Mouse (Mus musculus): ENCODE measurements around the gene Mdm4. TPM values are rescaled to one million over a fixed set of nuclear protein-coding genes. Genes with fewer than 3 reads are reported as not detected.
A peak's percentile ranks its signal among the peaks of the same experiment; 100 is the strongest.

Gene Mdm4
- polyA plus RNA-seq, 1 experiment from 2014 or later = 31.9 TPM

DNA sequence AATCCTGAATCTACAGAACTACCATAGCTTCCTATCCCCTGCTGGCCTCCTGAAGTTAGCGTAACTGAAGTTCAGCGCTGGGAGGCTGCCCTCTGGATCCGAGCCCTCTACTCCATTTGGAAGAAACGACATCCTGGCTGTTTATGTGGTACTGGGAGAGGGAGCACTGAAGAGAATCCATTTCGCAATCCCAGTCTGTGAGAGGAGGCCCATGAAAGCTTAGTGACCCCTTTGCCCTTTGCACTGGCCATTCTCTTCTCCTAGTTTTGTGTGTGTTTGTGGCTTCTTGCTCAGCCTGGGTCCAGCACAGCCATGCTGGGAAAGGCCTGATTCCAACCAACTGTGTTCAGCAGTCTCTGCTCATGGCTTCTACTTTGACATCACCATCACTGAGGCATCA is 73.6 kb downstream of the Mdm4 start:
- Histone ChIP-seq H3K36me3 (no peaks in the 10 kb centered on the region), H3K27ac (no peak overlapping the region), H3K4me1 (replicated peaks) (peaks cover 1% of the 10 kb centered on the region; the same call in 1 of the 2 replicates), H3K9me3 (no peaks in the 10 kb centered on the region), H3K4me3 (no peak overlapping the region), H3K27me3 (ENCODE audit: insufficient read depth, poor library complexity, severe bottlenecking) (no peaks in the 10 kb centered on the region)
- WGBS = 85% methylated on average over 5 of the region's 5 CpGs
- no peak for DNase-seq (ENCODE audit: low spot score)

DNA sequence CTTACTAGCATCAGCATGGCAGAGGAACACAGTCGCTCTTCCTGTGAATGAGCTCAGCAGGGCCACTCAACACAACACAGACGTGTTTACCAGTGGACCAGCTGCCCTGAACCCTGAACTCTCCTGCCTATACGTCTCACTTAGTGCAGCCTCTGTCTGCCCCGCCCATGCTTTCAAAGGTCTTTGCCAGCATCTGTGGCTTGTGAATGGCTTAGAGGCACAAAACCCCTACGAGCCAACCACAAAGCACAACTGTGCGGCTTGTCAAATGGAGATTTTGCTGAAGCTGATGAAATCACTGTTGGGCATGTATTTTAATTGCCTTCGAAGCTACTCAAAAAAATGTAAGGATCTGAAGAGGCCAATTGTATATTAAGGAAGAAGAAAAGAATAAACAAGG is 82.5 kb downstream of the Mdm4 start:
- H3K27ac ChIP-seq = no peak overlapping the region
- no peak overlapping the region for H3K4me3 ChIP-seq
- H3K9me3 ChIP-seq = no peaks in the 10 kb centered on the region
- H3K27me3 ChIP-seq (ENCODE audit: insufficient read depth, poor library complexity, severe bottlenecking) = no peaks in the 10 kb centered on the region
- no peak for DNase-seq (ENCODE audit: low spot score)
- H3K4me1 ChIP-seq (replicated peaks) = peaks cover 18% of the 10 kb centered on the region
- 48% methylated on average over 7 of the region's 7 CpGs for WGBS
- no peaks in the 10 kb centered on the region for H3K36me3 ChIP-seq

DNA sequence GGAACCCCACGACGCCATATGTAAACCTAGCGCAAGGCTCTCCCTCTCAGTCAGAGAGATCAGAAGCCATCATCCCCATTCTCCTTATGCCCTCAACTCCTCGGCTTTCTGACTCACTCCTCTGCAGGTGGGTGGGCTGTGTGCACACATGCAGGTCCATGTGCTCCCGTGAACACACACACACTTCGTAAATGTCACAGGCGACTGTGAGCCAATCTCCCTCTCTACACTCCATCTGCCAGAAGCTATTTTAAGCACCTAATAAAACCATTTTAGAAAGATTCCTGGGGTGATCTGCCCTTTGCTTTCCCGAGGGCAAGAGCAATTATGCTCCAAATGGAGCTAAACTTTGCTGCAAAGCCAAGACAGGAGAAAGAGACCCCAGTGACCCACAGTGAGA is 84.5 kb downstream of the Mdm4 start:
- no peaks in the 10 kb centered on the region for H3K9me3 ChIP-seq
- no peak for DNase-seq (ENCODE audit: low spot score)
- no peak overlapping the region for H3K27ac ChIP-seq
- 74% methylated on average over 8 of the region's 8 CpGs for WGBS
- no peaks in the 10 kb centered on the region for H3K27me3 ChIP-seq (ENCODE audit: insufficient read depth, poor library complexity, severe bottlenecking)
- peaks cover 14% of the 10 kb centered on the region for H3K4me1 ChIP-seq (replicated peaks)
- H3K4me3 ChIP-seq = no peak overlapping the region
- no peaks in the 10 kb centered on the region for H3K36me3 ChIP-seq

DNA sequence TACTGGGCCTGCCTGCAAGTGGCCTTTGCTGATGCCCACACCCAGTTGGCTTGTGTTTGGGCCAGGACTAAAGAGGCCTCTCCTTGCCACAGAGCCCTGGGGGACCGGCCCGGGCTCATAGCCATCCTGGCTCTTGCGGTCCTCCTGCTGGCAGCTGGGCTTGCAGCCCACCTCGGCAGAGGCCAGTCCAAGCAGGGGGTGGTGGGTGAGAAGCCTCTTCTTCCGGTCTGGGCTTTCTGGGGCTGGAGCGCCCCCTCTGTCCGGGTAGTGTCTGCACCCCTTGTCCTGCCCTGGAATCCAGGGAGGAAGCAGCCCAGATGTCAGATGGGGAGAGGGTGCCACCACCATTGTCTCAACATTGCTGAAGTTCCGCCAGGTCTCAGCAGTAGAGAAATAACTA is 91.4 kb downstream of the Mdm4 start:
- no peaks in the 10 kb centered on the region for H3K9me3 ChIP-seq
- peaks cover 15% of the 10 kb centered on the region for H3K4me1 ChIP-seq (replicated peaks)
- DNase-seq (ENCODE audit: low spot score) = no peak
- WGBS = 82% methylated on average over 8 of the region's 8 CpGs
- H3K27me3 ChIP-seq (ENCODE audit: insufficient read depth, poor library complexity, severe bottlenecking) = no peaks in the 10 kb centered on the region
- no peak overlapping the region for H3K27ac ChIP-seq
- no peak overlapping the region for H3K4me3 ChIP-seq
- H3K36me3 ChIP-seq = peaks cover 14% of the 10 kb centered on the region

DNA sequence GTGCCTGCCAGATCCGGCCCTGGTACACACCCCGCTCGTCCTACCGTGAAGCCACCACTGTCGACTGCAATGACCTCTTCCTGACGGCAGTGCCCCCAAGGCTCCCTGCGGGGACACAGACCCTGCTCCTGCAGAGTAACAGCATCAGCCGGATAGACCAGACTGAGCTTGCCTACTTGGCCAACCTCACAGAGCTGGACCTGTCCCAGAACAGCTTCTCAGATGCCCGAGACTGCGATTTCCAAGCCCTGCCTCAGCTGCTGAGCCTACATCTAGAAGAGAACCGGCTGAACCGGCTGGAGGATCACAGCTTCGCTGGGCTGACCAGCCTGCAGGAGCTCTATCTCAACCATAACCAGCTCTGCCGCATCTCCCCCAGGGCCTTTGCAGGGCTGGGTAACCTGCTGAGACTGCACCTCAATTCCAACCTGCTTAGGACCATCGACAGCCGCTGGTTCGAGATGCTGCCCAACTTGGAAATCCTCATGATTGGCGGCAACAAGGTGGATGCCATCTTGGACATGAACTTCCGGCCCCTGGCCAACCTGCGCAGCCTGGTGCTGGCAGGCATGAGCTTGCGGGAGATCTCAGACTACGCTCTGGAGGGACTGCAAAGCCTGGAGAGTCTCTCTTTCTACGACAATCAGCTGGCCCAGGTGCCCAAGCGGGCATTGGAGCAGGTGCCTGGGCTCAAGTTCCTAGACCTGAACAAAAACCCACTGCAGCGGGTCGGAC is 92.9 kb downstream of the Mdm4 start:
- no peaks in the 10 kb centered on the region for H3K27me3 ChIP-seq (ENCODE audit: insufficient read depth, poor library complexity, severe bottlenecking)
- WGBS = 83% methylated on average over 26 of the region's 26 CpGs
- H3K4me1 ChIP-seq (replicated peaks) = peaks cover 15% of the 10 kb centered on the region
- peaks cover 14% of the 10 kb centered on the region for H3K36me3 ChIP-seq
- no peak overlapping the region for H3K4me3 ChIP-seq
- H3K27ac ChIP-seq = no peak overlapping the region
- H3K9me3 ChIP-seq = no peaks in the 10 kb centered on the region
- no peak for DNase-seq (ENCODE audit: low spot score)

DNA sequence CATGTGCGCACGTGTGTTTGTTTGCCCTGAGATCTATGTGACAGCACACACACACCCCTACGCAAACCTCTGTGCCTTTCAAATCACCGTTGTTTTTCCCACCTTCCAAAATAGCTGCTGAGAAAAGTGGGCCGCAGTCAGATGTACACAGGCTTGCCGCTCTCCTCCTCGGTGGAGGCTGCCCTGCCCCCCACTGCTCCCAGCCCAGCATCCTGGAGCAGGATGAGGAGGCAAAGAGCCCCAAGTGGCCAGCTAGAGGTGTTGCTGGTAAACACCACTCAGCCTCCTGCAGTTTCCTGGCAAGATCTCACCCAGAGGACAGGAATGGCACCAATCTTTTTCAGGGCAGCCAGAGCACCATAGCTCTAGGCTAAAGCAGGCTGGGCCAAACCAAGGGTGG is 95.5 kb downstream of the Mdm4 start:
- peak; percentile 47 for DNase-seq (ENCODE audit: low spot score)
- Histone ChIP-seq H3K4me3 (no peak overlapping the region), H3K9me3 (no peaks in the 10 kb centered on the region), H3K36me3 (peaks cover 14% of the 10 kb centered on the region), H3K27ac (no peak overlapping the region), H3K4me1 (replicated peaks) (peaks cover 19% of the 10 kb centered on the region), H3K27me3 (ENCODE audit: insufficient read depth, poor library complexity, severe bottlenecking) (no peaks in the 10 kb centered on the region)
- 40% methylated on average over 7 of the region's 7 CpGs for WGBS

DNA sequence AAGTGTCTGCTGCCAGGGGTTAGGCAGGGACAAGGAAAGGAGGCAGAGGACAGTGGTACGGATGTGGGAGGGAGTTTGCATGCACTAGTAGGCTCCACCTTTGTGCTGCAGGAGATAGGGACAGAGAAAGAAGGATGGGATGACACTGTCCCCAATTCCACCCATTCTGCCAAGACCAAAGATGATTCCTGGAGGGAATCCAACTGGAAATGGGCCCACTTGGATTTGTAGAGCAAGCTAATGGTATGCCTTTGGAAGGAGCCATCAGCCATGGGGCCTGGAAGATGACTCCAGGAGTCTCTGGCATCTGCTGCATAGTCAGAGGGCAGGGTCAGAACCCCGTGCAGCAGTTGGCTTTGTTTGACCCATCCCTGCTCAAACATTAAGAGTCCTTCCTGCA is 97.9 kb downstream of the Mdm4 start:
- DNase-seq (ENCODE audit: low spot score) = no peak
- H3K27me3 ChIP-seq (ENCODE audit: insufficient read depth, poor library complexity, severe bottlenecking) = peaks cover 3% of the 10 kb centered on the region; the same call in 1 of the 2 replicates
- H3K36me3 ChIP-seq = peaks cover 1% of the 10 kb centered on the region; the same call in 1 of the 2 replicates
- no peaks in the 10 kb centered on the region for H3K9me3 ChIP-seq
- H3K4me3 ChIP-seq = no peak overlapping the region
- peak overlapping the region; percentile 41; the same call in 1 of the 2 replicates for H3K27ac ChIP-seq
- H3K4me1 ChIP-seq (replicated peaks) = peaks cover 28% of the 10 kb centered on the region
- WGBS = 76% methylated on average over 2 of the region's 2 CpGs

DNA sequence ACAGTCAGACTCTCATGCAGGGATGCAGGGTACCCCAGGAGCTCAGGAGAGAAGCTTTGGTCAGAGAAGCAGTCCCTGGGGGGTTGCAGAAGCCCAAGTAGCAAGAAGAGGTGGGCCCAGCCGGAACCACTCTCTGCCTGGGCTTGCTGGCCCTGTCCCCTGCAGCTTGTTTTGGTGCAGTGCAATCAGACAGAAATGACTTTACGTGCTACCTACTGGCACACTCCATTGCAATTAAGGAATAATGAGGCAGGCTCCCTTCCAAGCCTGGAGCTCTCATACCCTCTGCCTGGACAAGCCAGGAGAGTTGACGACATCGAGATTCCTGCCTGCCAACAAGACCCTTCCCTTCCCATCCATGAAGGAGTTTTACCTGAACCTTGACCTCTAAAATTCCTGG is 100.1 kb downstream of the Mdm4 start:
- WGBS = 78% methylated on average over 4 of the region's 4 CpGs
- Histone ChIP-seq H3K27ac (no peak overlapping the region), H3K9me3 (no peaks in the 10 kb centered on the region), H3K4me3 (no peak overlapping the region), H3K36me3 (no peaks in the 10 kb centered on the region), H3K4me1 (replicated peaks) (peaks cover 28% of the 10 kb centered on the region), H3K27me3 (ENCODE audit: insufficient read depth, poor library complexity, severe bottlenecking) (peaks cover 3% of the 10 kb centered on the region; the same call in 1 of the 2 replicates)
- DNase-seq (ENCODE audit: low spot score) = no peak

DNA sequence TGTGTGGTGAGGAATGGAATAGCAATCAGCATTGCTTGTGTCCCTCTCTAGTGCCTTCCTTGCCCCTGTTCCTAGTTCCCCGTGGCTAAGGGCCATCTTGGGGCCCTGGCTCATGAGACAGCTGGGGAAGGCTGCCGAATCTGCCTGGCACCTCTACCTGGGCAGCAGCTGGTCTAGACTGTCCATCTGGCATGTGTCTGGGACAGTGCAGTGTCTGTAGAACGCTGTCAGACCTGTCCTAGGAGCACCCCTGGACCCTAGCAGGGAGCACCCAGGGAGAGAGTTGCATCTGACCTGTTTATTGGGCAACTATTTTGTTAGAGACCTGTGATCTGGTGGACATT is 101.5 kb downstream of the Mdm4 start:
- H3K36me3 ChIP-seq = no peaks in the 10 kb centered on the region
- no peaks in the 10 kb centered on the region for H3K9me3 ChIP-seq
- H3K4me3 ChIP-seq = no peak overlapping the region
- peak overlapping the region; percentile 67; the same call in 1 of the 2 replicates for H3K27ac ChIP-seq
- H3K4me1 ChIP-seq (replicated peaks) = peaks cover 17% of the 10 kb centered on the region
- 68% methylated on average over 3 of the region's 3 CpGs for WGBS
- H3K27me3 ChIP-seq (ENCODE audit: insufficient read depth, poor library complexity, severe bottlenecking) = peaks cover 3% of the 10 kb centered on the region; the same call in 1 of the 2 replicates
- no peak for DNase-seq (ENCODE audit: low spot score)

DNA sequence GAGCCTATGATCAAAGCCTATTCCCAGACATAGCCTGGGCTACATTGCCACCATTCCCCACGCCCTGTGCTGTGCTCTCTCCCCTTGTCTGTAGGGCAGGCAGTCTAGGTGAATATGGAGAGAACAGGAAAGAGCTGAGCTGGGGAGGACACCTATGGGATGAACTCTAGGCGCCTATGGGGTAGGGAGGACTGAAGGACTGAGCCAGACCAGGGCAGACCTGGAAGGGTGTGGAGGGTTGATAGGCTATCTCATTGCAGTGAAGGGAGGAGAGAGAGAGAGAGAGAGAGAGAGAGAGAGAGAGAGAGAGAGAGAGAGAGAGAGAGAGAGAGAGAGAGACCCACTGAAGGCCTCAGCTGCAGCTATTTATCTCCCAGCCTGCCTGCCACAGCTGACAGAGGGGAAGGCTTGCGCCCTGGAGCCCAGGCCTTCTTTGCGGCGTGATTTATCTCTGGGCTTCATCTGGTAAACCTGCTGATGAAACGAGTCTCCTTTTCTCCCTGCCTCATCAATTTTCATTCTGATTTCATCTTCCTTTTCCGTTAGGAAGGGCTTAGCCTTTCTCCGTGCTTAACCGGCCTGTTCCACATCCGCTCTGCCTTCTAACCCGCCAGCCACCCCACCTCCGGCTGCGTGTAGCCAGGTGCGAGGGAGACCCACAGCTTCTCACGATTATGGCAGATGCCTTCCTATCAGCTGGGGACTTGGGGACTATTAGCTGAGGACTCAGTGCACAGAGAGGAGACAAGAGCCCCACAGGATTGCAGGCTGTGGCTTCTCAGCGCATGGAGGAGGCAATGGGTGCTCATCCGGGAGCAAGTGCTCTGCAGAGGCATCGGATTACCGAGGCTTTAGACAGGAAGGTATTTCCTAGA is 102.1 kb downstream of the Mdm4 start:
- Histone ChIP-seq H3K36me3 (no peaks in the 10 kb centered on the region), H3K27ac (peak overlapping the region; percentile 67)
- no peak for DNase-seq (ENCODE audit: low spot score)

DNA sequence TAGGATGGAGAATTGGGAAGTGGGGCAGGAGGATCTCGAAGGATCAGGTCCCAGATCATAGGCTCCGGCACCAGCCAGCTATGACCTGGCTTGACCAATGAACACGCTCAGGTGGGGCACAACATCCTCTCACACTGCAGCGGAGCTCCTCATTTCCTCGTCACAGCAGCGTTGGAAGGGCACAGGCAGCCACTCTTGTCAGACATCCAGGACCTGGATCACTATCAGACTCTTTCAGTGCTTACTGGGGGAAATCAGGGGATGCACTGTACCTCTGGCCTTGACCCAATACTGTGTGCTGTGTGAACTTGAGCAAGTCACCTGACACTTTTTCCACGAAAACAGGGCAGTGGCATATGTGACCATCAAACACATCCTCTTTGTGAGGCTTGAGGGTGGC is 105.1 kb downstream of the Mdm4 start:
- no peaks in the 10 kb centered on the region for H3K9me3 ChIP-seq
- H3K27ac ChIP-seq = no peak overlapping the region
- peaks cover 40% of the 10 kb centered on the region for H3K4me1 ChIP-seq (replicated peaks)
- H3K27me3 ChIP-seq (ENCODE audit: insufficient read depth, poor library complexity, severe bottlenecking) = peaks cover 7% of the 10 kb centered on the region; the same call in 1 of the 2 replicates
- WGBS = 92% methylated on average over 7 of the region's 7 CpGs
- H3K36me3 ChIP-seq = no peaks in the 10 kb centered on the region
- H3K4me3 ChIP-seq = no peak overlapping the region
- no peak for DNase-seq (ENCODE audit: low spot score)

More for the DNA sequence above, 102.1 kb downstream of the Mdm4 start:
- Histone ChIP-seq H3K27me3 (ENCODE audit: insufficient read depth, poor library complexity, severe bottlenecking) (peaks cover 3% of the 10 kb centered on the region; the same call in 1 of the 2 replicates), H3K4me1 (replicated peaks) (peaks cover 17% of the 10 kb centered on the region), H3K4me3 (no peak overlapping the region), H3K9me3 (no peaks in the 10 kb centered on the region)
- 57% methylated on average over 19 of the region's 19 CpGs for WGBS

DNA sequence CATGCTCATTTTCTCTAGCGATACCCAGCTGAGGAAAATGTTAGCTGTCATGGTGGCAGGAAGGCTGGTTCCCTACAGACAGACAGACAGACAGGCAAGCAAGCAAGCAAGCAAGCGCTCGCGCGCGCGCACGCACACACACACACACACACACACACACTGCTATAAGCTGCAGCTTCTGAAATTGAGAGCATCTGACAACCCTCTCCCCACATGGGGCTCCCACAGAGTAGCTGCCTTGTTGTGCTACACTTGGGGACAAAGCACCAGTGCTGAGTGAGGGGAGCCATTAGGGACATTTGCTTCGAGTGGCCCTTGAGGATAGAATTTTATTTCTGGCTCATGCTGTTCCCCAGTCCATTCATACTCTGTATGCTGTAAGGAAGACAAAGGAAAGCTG is 108.1 kb downstream of the Mdm4 start:
- peaks cover 42% of the 10 kb centered on the region for H3K4me1 ChIP-seq (replicated peaks)
- 82% methylated on average over 9 of the region's 9 CpGs for WGBS
- H3K27ac ChIP-seq = peak overlapping the region; percentile 71
- peaks cover 30% of the 10 kb centered on the region for H3K27me3 ChIP-seq (ENCODE audit: insufficient read depth, poor library complexity, severe bottlenecking)
- DNase-seq (ENCODE audit: low spot score) = peak; percentile 24
- no peak overlapping the region for H3K4me3 ChIP-seq
- no peaks in the 10 kb centered on the region for H3K9me3 ChIP-seq
- no peaks in the 10 kb centered on the region for H3K36me3 ChIP-seq

DNA sequence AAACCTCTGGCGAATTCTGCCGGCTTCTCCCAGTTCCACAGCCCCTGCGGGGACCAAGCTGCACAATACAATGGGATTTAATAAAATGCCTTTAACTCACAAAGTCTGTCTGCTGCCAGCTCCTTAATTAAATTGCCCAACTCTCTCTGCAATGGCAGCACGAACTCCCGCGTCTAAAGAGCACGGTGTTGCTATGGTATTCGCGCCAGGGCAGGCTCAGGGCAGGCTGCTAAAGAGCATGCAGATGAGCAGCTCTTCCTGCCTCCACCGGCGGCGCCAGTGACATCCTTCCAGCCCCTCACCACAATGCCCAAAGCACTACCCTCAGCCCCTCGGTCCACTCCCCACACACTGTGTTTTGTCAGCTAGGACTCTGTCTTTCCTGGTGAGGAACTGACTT is 109.3 kb downstream of the Mdm4 start:
- peaks cover 33% of the 10 kb centered on the region for H3K27me3 ChIP-seq (ENCODE audit: insufficient read depth, poor library complexity, severe bottlenecking)
- peak overlapping the region; percentile 79 for H3K27ac ChIP-seq
- no peaks in the 10 kb centered on the region for H3K9me3 ChIP-seq
- no peaks in the 10 kb centered on the region for H3K36me3 ChIP-seq
- DNase-seq (ENCODE audit: low spot score) = peak; percentile 54
- WGBS = 4% methylated on average over 13 of the region's 13 CpGs
- peaks cover 49% of the 10 kb centered on the region for H3K4me1 ChIP-seq (replicated peaks)
- peak overlapping the region; percentile 29; the same call in 1 of the 2 replicates for H3K4me3 ChIP-seq
